Mouse (Mus musculus) cerebellum, adult 18-20 months (tissue): ENCODE data around the gene Fbxl13.
A peak's percentile ranks its signal among the peaks of the same experiment; 100 is the strongest.

Experiments
- DNase-seq, 2 experiments: peaks; one replicate each; pipeline ENCODE4 v3.0.0; 2021

The Fbxl13 gene

GRCm38 (mm10) chr5:21513363-21513762 is 132.1 kb downstream of the Fbxl13 start:
- no peak for DNase-seq

- no peak for DNase-seq
Observed at GRCm38 (mm10) chr5:21509801-21510200, 135.6 kb downstream of the Fbxl13 start.

GRCm38 (mm10) chr5:21506887-21507286 is 138.5 kb downstream of the Fbxl13 start:
- no peak for DNase-seq

- no peak for DNase-seq
Observed at GRCm38 (mm10) chr5:21505159-21505558, 140.3 kb downstream of the Fbxl13 start.

- DNase-seq = no peak
Observed at GRCm38 (mm10) chr5:21502936-21503610, 142.4 kb downstream of the Fbxl13 start.

- DNase-seq = no peak
Observed at GRCm38 (mm10) chr5:21500941-21501340, 144.5 kb downstream of the Fbxl13 start.

- no peak for DNase-seq
Observed at GRCm38 (mm10) chr5:21500133-21500532, 145.3 kb downstream of the Fbxl13 start.

- DNase-seq = no peak
Observed at GRCm38 (mm10) chr5:21498925-21499324, 146.5 kb downstream of the Fbxl13 start.

GRCm38 (mm10) chr5:21498490-21498889 is 146.9 kb downstream of the Fbxl13 start:
- no peak for DNase-seq

GRCm38 (mm10) chr5:21496881-21497280 is 148.6 kb downstream of the Fbxl13 start:
- no peak for DNase-seq

GRCm38 (mm10) chr5:21496321-21496720 is 149.1 kb downstream of the Fbxl13 start:
- no peak for DNase-seq

GRCm38 (mm10) chr5:21494781-21495180 is 150.7 kb downstream of the Fbxl13 start:
- DNase-seq = no peak

- DNase-seq = no peak
Observed at GRCm38 (mm10) chr5:21493294-21493999, 152.0 kb downstream of the Fbxl13 start.

- DNase-seq = no peak
Observed at GRCm38 (mm10) chr5:21492213-21492612, 153.2 kb downstream of the Fbxl13 start.

- DNase-seq = no peak
Observed at GRCm38 (mm10) chr5:21491469-21491868, 154.0 kb downstream of the Fbxl13 start.

- DNase-seq = no peak
Observed at GRCm38 (mm10) chr5:21489135-21489534, 156.3 kb downstream of the Fbxl13 start.

GRCm38 (mm10) chr5:21488506-21488905 is 156.9 kb downstream of the Fbxl13 start:
- DNase-seq = peak; percentile 10 to 13

- DNase-seq = peak; percentile 75 to 80
Observed at GRCm38 (mm10) chr5:21487716-21488115, 157.7 kb downstream of the Fbxl13 start.

- no peak for DNase-seq
Observed at GRCm38 (mm10) chr5:21487306-21487705, 158.1 kb downstream of the Fbxl13 start.

- no peak for DNase-seq
Observed at GRCm38 (mm10) chr5:21486798-21487197, 158.6 kb downstream of the Fbxl13 start.

- no peak for DNase-seq
Observed at GRCm38 (mm10) chr5:21485197-21485829, 160.1 kb downstream of the Fbxl13 start.

GRCm38 (mm10) chr5:21483275-21483674 is 162.2 kb downstream of the Fbxl13 start:
- DNase-seq = no peak

- DNase-seq = no peak
Observed at GRCm38 (mm10) chr5:21482446-21483222, 162.8 kb downstream of the Fbxl13 start.
